Mouse (Mus musculus) brain, adult 2 months (tissue): ENCODE measurements around the gene Best1.
"Not testable (repeated sequence)": the region's sequence is repeated elsewhere in the genome, so short reads cannot be mapped to it uniquely, and the experiment has no call there.

Experiments used
- DNase-seq: peaks from one replicate; pipeline ENCODE4 v3.0.0; 2011; ENCODE audit warnings: low read depth, low spot score

The Best1 gene

DNA sequence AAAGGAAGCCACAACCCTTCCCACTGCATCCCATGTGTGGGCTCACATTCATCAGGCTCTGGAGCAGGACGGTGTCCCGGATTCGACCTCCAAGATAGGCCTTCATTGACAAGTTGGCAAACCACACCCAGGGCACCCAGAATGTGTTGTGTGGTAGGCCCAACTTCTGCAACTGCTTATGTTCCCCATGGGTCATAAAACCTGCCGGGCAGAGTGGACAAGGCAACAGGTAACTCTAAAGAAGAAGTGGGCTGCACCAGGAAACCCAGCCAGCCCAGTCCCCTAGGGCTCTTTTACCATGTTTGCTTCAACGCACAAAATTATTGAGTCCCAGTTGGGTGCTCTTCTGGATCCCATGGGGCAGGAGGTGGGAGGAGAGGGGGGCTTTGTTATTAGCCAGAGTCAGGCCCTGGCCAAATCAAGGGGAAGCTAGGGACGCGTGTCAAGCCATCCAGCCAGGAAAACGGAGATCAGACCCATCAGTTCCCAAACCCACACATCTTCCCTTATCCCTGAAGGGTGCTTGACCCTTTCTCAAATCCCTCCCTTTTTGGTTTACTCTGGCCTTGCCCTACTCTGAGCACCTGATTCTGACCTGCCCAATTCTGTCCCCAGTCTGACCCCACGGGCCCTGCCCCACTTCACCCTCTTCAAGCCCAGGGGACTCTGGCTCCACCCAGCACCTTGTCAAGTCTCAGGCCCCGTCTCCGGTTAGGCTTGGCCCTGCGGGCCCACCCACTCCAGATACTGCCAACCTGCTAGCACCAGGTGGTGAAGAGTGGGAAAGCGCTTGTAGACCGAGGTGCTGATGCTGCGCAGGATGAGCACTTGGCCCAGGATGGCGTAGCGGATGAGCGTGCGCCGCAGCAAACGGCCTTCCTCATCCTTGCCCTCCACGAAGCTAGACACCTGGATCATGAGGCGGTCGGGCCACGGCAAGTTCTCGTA is 9.1 kb downstream of the Best1 start:
- DNase-seq = peak; percentile 36

DNA sequence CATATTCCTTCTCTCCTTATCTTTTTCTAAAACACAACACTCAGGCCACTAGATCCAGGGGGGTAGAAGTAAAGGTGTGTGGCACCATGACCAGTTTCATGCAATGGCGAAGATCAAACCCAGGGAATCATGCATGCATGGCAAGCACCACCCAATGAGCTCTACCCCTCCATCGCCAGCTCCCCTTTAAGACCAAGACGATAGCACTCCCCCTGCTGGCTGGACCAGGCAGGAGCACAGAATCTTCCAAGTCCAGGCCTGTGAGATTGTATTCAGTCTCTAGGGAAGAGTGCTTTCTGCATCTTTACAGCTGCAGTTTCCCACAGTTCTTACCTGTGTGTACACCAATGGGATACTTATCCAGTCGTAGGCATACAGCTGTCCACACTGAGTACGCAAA is 10.1 kb downstream of the Best1 start:
- DNase-seq = peak; percentile 89

- DNase-seq = no peak
Observed at GRCm38 (mm10) chr19:9989884-9990256, 11.6 kb downstream of the Best1 start.

DNA sequence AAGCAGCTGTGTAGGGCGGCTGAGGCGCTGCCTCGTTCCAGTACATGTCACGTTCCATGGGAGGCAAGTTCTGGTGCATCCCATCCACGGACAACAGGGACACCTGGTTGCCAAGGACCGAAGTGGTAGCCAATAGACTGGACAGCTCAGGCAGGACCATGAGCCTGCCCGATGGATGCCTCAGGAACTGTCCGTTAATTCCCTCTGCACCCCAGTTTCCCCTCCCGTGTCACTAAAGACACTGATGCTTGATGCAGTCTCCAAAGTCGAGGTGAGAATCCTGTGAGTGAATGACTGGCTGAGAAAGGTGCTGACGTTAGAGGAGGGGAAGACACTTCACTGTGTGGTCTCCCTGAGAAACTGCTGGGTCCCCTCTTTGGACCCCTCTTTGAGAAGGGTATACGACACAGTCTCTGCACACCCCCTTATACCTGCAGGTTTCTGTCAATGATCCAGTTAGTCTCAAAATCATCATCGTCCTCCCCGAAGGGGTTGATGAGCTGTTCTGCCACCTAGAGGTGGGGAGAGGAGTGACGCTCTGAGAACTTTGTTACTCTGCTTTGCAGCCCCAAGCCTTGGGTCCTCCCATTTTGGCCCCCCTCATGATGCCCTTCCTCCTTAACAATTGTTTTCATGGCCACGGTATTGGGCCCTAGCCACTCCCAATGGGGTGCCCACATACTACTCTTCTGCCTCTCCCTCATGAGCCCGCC is 12.1 kb downstream of the Best1 start:
- DNase-seq = no peak

GRCm38 (mm10) chr19:9987593-9987992 is 13.8 kb downstream of the Best1 start:
- DNase-seq = no peak

- no peak for DNase-seq
Observed at GRCm38 (mm10) chr19:9987192-9987591, 14.2 kb downstream of the Best1 start.

DNA sequence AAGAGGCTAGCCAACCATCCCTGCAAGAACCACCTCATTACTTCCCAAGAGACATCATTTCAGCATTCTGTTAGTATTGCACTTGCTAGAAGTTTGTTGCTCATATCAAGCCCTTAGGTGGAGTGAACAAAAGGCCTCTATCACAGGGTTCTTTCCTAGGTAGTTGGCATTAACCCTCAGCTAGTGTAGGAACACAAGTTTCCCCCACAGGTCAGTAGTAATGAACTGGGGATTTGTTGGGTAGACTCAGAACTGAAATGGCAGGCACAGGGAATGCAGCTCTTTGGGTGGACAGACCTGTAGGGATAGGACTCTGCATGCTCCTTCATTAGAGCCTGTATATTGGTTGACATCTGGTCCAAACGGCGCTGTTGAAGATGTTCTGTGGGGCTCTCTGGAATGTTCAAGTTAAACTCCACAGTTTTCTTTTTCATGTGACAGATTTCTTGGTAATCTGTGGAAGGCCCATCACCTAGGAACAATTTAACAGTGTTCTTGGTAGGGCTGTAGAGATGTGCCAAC is 15.5 kb downstream of the Best1 start:
- no peak for DNase-seq

DNA sequence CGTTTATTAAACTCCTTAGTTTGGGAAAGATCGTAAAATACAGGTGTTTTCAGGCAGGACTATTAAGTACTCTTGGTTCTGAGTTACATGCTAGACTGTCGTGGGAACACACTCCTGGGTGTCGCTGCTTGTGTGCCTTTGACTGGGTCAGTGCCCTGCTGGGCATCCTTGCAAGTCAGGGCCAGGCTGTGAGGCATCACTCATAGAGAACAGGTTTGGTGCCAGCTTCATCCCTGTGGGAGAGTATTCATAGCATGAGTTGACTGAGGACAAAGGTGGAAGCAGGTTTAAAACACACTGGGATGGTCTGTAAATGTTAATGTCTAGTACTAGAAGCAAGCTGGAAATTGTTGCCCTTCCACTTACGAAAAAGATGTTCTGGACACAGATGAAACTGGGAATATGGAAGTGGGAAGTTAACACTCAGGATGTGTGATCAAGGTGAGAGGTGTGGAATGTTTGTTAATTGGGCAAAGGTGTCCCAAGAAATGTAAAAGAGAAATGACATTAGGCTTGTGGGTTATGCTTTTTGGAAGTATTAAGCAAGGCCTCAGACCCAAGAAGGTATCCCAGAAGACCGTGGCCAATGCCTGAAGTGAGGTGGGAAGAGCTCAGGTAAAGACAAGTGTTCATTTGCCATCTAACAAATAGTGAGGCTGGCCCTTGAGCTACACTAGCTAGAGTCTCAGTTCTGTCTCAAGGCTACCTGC is 16.1 kb downstream of the Best1 start:
- DNase-seq = no peak

- no peak for DNase-seq
Observed at GRCm38 (mm10) chr19:9984111-9985055, 17.1 kb downstream of the Best1 start.

DNA sequence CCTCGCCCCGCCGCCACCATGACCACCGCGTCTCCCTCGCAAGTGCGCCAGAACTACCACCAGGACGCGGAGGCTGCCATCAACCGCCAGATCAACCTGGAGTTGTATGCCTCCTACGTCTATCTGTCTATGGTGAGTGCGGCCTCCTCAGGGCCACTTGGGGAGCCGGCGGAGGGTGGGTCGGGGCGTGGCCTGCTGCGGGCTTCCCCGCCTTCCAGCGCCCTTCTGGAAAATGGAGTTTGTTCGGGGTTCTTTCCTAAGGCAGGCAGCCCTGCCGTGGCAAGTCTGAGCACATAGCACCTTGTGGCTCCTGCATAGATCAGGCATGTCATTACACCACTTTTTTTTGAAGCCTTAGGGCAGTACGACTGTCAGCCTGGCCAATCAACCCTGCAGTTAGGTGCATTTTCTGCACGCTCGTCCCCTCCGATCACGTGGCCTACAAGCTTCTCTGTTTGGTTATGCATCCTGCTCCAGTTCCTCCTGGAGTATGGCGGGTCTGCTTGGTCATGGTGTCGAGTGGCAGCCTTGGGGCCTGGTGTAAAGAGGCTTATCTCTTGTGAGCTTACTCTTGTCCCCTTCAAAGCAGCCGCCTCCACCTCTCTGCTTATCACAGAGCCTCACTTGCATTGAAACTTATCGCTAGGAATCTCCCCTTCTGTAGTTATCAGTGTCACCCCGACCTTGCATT is 18.4 kb downstream of the Best1 start:
- DNase-seq = peak; percentile 83

- peak; percentile 99 for DNase-seq
Observed at GRCm38 (mm10) chr19:9982151-9982851, 19.1 kb downstream of the Best1 start.

GRCm38 (mm10) chr19:9981621-9982020 is 19.8 kb downstream of the Best1 start:
- DNase-seq = no peak

DNA sequence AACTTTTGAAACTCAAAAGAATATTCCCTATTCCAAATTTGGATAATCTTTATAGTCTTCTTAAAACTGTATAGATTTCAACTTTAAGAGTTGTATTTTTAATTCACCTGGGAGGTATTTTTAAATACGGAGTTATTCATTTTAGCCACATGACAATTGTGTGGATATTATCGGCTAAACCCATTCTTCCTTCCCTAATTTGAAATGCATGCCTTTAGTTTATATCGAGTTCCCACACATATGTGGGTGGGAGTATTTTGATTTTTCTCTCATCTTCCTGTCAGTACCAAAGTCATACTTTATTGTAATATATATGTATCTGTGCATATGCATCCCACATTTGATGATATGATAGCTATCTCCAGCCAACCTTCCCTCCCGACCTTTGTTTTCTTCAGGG is 21.2 kb downstream of the Best1 start, which contains the start of gene Fth1:
Gene Fth1 (plus strand): TSS at position 341 of the 400 bp plus-strand sequence.
- DNase-seq = no peak

DNA sequence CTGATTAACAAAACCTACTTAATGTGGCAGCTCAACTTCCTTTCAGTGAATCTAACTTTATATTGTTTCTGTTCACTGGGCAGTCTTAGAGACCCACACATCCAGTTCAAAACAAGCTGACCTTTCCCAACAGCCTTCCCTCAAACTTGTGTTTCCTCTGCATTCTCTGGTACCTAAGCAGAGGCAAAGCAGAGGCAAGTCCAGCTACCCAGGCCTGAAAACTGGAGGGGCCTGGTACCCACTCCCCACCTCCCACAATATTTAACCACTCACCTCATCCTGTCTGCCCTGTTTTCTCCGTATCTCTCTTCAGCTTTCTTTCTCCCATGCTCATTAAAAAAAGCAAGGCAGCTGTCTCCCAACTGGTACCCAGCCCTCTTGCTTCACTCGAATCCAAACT is 22.3 kb downstream of the Best1 start:
- DNase-seq = no peak

GRCm38 (mm10) chr19:9978431-9978951 is 22.9 kb downstream of the Best1 start:
- DNase-seq = peak; percentile 84

GRCm38 (mm10) chr19:9977085-9977484 is 24.3 kb downstream of the Best1 start:
- no peak for DNase-seq

GRCm38 (mm10) chr19:9974853-9975252 is 26.6 kb downstream of the Best1 start:
- not testable (repeated sequence) for DNase-seq

- DNase-seq = no peak
Observed at GRCm38 (mm10) chr19:9968081-9968787, 33.2 kb downstream of the Best1 start.
